Mouse (Mus musculus) layer of hippocampus, adult 9-10 months (tissue): ENCODE results near the gene Bach2.

Experiments
- DNase-seq: peaks from one replicate; pipeline ENCODE4 v3.0.0; 2022; ENCODE audit warnings: low spot score

Bach2 gene

GRCm38 (mm10) chr4:32358602-32359464, 120.2 kb downstream of the Bach2 start:
- no peak for DNase-seq

- DNase-seq: no peak
These were observed 121.0 kb downstream of the Bach2 start for GRCm38 (mm10) chr4:32359634-32360033.

- DNase-seq: no peak
These were observed 121.9 kb downstream of the Bach2 start for GRCm38 (mm10) chr4:32360496-32360895.

- DNase-seq: no peak
These were observed 124.9 kb downstream of the Bach2 start for GRCm38 (mm10) chr4:32363488-32363984.

GRCm38 (mm10) chr4:32365144-32365907, 126.7 kb downstream of the Bach2 start:
- no peak for DNase-seq

GRCm38 (mm10) chr4:32366176-32366575, 127.6 kb downstream of the Bach2 start:
- DNase-seq: no peak

GRCm38 (mm10) chr4:32368345-32368744, 129.7 kb downstream of the Bach2 start:
- DNase-seq: no peak

- no peak for DNase-seq
These were observed 134.5 kb downstream of the Bach2 start for GRCm38 (mm10) chr4:32373085-32373484.

GRCm38 (mm10) chr4:32373527-32373926, 134.9 kb downstream of the Bach2 start:
- no peak for DNase-seq

GRCm38 (mm10) chr4:32374751-32375582, 136.4 kb downstream of the Bach2 start:
- DNase-seq: no peak

GRCm38 (mm10) chr4:32375721-32376526, 137.3 kb downstream of the Bach2 start:
- DNase-seq: no peak

- no peak for DNase-seq
These were observed 137.9 kb downstream of the Bach2 start for GRCm38 (mm10) chr4:32376527-32376948.

- no peak for DNase-seq
These were observed 140.5 kb downstream of the Bach2 start for GRCm38 (mm10) chr4:32379140-32379539.

GRCm38 (mm10) chr4:32381666-32382381, 143.2 kb downstream of the Bach2 start:
- no peak for DNase-seq

- no peak for DNase-seq
These were observed 146.5 kb downstream of the Bach2 start for GRCm38 (mm10) chr4:32385121-32385520.

- DNase-seq: no peak
These were observed 147.0 kb downstream of the Bach2 start for GRCm38 (mm10) chr4:32385623-32386022.

- no peak for DNase-seq
These were observed 147.7 kb downstream of the Bach2 start for GRCm38 (mm10) chr4:32386346-32386745.

GRCm38 (mm10) chr4:32386931-32387330, 148.3 kb downstream of the Bach2 start:
- no peak for DNase-seq

GRCm38 (mm10) chr4:32387479-32388240, 149.1 kb downstream of the Bach2 start:
- no peak for DNase-seq

- DNase-seq: no peak
These were observed 150.0 kb downstream of the Bach2 start for GRCm38 (mm10) chr4:32388564-32388963.
